Mouse (Mus musculus) right cerebral cortex, postnatal 4 days (tissue): ENCODE data around the gene Tcea3.

Experiments used
- DNase-seq: peaks from one replicate; pipeline ENCODE4 v3.0.0-alpha.2; 2022

Gene Tcea3

DNA sequence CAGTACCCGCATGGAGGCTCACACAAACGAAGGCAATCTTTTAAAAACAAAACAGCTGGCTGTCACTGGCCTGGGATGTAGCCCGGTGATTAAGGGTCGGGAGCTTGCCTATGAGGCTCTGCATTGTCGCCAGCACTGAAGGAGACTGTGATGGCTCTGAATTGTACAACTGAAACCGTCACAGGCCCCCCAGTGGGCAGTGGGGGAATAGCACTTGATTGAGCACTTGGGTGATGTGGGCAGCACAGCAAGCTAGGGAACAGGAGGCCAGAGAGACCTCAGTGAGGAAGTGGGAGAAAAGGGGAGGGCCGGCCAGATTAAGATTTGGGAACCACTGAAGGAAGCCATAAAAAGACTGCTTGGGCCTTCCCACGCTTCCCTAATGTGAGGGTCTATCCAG, 7.9 kb upstream of the Tcea3 start:
- DNase-seq: peak; percentile 79

DNA sequence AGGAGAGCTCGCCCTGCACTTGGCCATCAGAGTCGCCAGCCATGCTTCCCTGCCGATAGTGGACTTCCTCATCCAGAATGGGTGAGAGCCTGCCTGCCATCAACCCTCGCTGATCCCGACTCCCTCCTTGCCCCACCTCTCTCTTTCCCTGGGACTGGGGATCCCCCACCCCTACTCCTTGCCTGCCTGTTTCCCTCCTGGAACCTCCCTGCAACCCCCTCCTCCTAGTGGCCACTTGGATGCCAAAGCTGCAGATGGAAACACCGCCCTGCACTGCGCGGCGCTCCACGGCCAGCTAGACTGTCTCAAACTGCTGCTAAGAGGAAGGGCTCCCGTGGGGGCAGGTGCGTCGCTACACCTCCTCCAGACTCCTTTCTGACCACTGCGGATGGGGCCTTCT, 7.4 kb upstream of the Tcea3 start:
- DNase-seq: no peak

DNA sequence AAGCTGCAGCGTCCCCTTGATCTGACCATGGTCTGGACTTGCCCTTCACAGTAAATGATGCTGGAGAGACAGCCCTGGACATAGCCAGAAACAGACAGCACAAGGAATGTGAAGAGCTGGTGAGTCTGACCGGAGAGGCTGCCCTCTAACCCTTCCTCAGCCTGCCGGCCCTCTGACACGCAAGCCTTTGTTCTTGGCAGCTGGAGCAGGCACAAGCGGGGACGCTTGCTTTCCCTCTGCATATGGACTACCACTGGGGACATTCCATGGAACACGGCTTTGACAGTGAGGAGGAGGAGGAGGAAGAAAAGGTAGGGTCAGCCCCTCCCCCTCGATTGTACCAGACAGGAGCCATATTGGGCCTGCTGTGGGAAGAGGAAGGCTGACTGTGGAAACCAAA, 6.6 kb upstream of the Tcea3 start:
- no peak for DNase-seq

DNA sequence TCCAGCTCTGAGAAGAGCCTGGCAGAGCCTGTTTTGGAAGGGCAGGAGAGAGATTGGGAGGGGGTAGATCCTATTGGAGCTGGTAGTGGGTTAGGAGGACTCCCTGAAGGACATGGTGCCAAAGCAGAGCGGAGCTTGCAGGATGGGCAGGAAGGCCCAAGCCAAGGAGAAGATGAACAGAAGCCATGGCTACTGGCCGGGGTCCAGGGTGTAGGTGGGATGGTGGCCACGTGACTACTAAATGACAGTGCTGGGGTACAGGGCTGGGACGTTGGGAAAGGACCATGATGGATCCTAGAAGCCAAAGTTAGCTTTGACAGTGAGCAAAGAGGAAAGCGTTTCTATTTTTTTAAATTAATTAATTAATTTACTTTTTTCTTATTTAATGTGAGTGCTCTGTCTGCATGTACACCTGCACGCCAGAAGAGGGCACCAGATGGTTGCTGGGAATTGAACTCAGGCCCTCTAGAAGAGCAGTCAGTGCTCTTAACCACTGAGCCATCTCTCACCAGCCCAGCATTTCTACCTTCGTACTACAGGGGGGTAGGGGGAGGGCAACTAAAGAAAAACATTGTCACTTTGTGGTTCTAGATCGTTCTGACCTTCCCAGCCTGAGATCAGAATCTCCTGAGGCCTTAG, 5.3 kb upstream of the Tcea3 start:
- no peak for DNase-seq

DNA sequence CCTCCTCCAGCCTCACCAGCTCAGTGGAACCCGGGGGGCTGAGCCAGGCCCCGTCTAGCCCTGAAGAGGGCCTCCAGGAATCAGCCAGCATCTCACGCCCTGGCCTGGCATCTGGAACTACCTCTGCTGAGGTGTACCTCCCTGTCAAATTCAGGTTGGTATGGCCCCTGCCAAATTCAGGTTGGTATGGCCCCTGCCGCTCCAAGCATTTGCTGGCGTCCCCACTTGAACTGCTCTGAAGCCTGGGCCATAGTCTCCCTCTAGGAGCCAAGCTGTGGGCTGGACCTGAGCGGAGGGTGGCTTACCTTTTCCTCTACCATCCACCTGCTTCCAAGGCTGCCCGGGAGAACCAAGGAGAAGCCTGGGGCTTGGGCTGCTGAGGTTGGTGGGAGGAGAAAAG, 4.8 kb upstream of the Tcea3 start:
- no peak for DNase-seq

DNA sequence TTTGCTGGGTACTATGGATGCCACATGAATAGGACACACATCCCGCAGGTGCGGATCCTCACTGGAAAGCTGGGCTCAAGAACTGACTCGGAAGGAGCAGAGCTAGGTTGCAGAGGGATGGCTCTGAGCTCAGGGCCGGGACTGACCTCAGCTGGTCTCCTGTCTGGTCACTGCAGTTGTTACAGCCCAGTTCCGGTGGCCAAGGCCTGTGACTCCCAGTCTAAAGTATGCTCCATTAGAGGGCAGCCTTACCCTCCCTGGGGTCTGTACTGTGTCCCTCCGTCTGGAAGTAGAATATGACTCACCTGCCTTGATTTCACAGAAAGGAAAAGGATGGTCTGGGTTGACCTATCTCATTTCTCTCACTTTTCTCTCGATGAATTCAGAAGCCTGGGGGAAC, 3.3 kb upstream of the Tcea3 start:
- no peak for DNase-seq

DNA sequence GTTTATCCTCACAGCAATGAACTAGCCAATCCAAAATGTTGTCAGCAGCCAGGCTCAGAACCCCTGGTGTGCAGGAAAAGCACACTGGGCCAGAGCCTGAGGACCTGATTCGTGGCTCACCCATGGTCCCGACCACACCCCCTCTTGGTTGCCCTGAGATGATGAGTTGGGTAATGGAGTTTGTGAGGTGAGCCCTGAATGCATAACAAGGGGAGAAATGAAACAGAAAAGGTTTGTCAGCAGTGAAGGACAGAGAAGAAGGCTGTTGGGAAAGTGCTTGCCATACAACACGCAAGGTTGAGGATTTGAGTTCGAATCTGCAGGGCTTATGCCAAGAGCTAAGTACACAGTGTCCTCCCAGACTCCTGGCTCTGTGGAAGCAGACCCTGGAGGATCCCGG, 1.8 kb upstream of the Tcea3 start:
- DNase-seq: no peak

DNA sequence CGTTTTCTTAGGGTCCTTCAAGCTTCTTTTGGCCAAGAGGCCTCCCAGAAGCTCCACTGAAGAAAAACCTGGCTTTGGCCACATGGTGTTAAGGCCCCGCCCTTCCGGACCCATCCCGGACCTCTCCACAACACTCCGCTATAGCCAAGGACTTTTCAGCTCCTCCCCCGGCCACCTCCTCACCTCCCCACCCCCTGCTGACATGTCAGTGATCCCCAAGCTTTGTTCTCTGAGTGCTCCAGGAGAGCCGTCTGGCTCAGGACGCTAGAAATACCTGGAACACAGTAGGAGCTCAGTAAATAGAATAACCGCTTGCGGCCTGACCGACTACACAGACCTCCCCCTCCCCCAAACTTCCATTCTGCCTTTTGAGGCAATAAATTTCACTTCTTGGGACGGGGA, 960 bp upstream of the Tcea3 start:
- no peak for DNase-seq

DNA sequence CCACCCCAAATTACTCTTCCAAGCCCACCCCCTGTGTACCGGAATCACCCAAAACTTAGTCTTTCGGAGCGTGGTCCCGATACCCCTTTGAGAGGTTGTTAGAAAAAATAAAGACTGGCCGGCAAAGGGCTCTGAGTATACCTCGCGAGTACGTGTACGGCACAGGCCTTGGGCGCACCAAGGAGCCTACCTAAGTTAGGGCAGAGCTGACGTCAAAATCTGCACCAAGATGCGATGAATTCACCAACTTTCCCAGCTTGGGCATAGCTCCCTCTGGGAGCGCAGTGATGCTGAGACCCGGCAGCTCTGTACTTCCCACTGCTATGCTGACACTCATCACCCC, 172 bp upstream of the Tcea3 start:
- no peak for DNase-seq

DNA sequence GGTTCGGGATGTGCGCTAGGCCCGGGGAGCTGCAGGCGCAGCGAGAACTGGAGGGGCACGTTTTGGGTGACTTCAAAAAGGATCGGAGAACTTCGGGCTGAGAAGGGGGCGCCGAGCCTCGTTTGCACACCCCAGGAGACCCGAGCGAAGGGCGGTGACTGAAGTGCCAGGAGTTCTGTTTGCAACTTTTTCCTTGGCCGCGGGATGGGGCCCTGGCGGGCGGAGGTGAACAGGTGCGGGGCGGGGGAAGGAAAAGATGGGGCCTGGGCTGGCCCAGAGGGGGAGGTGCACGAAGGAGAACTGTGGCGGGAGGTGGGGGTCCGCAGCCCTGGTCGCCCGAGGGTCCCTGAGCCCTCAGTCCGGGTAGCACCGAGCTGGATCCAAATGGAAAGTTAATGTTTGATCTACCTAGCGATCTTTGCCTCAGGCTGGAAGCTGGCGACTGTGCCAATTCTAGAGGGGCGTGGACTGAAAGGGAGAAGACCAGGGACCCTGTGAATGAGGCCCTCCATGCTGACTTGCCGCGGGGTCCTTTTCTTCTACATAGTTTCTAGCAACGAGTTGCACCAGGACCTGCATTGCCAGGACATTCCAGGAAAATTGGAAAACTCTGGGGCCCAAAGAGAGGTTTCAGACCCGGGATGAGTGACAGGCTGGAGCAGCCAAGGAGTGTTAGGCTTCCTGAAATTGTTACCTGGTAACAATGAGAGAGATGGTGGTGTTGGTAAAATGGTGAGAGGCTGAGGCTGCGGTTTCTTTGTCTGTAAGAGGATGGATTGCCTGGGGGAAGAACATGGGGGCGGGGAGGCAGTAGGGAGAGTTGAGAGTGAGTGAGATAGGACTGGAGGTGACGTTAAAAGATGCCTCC, 1.2 kb downstream of the Tcea3 start:
- no peak for DNase-seq

DNA sequence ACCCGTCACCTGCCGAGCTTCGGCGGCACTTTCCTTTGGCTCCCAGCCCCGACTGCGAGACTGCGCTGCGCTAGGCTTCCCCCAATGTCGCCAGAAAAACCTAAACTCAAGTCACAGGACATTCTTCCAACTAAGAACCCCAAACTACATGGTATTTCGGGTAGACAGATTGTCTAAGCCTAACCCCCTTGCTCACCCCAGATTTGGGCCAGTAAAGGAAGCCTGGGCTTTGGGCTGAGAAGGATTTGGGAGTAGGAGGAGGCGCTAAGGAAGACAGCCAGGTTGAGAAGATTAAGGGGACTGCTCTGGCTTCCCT, 1.8 kb downstream of the Tcea3 start:
- no peak for DNase-seq

DNA sequence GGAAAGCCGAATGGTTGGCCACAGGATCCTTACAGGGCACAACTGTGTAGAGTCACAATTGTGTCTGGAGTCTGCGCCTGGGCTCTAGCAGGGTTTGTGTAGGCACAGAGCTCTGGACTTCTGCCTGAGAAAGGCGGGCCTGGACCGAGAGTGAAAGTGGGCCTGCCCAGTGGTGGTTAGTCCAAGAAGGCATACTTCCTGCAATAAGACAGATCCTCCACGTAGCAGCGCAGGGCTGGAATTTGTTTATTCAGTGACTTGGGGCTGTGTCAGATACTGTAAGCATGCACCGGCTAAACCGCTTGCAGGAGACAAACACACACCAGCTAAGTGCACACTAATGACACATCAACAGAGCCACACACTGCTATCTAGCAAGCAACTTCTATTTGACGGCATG, 2.3 kb downstream of the Tcea3 start:
- no peak for DNase-seq

DNA sequence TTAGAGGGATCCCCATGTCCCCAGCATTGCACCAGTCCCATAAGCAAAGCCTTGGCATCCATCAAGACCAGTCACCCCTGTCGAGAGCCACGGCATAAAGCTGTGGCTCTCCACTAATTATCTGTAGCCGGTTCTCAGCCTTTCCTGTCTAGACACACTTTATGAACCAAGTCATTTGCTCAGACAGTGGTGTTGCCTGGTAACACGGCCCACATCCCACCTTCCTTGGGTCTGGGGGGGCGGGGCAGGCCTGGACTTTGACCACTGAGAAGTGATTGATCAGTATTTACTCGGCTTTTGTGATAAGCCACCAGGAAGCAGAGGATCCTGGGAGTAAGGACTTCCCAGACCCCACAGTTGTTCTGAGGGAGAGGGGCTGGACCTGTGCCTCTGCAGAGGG, 8.4 kb downstream of the Tcea3 start:
- no peak for DNase-seq

DNA sequence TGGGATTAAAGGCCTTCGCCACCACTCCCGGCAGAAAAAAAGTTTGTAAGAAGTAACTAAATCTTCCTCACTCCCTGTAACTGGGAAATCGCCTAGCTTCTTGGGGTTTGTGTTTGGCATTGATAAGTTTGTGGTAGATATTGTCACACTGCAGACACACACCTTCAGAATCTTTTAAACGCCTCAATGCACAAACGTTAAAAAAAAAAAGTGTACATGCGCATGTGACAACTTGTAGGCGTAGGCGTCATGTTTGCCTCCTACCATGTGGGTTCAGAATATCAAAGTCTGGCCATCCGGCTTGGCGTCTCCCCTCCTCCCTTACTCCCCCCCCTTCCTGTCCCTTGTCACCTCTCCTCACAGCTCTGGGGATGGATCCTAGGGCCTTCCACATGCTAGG, 9.2 kb downstream of the Tcea3 start:
- no peak for DNase-seq

DNA sequence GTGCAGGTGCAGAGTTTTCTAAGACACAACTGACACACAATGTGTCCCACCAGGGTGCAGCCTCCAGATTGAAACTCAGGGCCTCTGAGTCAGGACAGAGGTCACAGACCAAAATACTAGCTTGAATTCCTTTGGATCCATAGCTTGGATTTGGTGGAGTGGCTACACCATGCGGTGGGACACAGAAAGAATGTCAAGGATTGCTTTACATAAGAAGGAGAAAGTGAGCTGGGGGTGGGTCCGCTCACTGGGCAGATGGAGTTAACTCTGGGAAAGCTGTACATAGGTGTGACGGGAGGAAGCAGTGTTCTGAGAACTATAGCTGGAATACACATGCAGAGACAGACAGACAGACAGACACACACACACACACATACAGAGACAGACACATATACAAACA, 12.4 kb downstream of the Tcea3 start:
- no peak for DNase-seq

DNA sequence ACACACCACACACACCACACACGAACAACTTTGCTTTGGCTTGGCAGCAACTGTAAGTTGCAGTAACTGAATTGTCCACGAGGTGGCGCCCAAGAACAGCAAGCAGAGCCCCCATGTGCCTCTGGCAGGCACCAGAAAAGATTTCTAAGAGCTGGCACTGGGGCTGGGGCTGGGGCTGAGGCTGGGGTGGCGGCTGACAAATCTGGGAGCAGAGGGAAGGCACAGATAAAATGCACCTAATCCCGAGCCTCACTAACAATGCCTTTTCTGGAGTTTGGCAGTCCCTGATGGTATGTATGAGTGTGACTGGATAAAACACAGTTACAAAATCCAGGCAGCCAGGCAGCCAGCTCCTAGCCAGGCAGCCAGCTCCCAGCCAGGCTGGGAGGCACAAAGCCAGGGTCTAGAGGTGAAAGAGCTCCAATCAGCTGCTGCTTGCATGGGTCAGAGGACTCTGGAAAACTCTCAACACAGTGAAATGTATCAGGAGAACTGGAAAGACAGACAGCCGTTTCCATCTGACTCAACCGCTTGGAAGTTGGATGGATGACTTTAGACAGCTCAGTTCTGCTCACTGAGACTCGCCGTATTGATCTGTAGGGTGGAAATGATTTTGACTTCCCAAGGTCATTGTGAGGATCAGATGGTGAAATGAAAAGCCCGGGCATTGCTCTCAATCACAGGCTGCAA, 13.1 kb downstream of the Tcea3 start:
- peak; percentile 95 for DNase-seq

DNA sequence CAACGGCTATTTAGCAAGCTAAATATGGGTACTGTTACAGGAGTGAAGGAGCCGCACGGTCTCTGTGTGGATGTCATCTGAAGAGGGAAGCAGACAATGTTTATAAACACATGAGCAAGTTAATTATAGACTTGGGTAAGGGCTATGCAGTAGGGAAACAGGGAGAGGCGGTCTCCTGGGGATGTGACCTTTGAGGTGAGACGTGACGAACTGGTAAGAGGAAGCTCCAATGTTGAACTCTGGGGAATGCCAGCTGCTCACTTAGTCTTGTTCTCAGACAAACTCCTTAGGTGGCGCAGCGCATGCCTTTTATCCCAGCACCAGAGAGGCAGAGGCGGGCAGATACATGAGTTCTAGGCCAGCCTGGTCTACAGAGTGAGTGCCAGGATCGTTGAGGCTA, 14.4 kb downstream of the Tcea3 start:
- no peak for DNase-seq

DNA sequence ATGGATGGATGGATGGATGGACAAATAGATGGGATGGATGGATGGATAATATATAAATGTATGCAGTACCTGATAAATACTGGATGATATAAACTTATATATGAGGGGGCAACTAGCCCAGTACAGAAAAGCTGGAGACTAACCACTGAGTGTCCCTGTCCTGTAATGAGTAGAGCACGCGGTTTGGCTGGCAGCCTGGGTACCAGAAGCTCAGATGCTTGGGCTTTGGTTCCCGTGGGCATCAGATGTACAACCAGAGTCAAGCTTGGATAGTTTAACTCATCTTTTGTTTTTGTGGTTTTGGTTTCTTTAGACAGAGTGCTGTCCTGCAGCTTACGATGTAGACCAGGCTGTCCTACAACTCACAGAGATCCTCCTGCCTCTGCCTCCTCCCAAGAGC, 16.0 kb downstream of the Tcea3 start:
- DNase-seq: no peak

DNA sequence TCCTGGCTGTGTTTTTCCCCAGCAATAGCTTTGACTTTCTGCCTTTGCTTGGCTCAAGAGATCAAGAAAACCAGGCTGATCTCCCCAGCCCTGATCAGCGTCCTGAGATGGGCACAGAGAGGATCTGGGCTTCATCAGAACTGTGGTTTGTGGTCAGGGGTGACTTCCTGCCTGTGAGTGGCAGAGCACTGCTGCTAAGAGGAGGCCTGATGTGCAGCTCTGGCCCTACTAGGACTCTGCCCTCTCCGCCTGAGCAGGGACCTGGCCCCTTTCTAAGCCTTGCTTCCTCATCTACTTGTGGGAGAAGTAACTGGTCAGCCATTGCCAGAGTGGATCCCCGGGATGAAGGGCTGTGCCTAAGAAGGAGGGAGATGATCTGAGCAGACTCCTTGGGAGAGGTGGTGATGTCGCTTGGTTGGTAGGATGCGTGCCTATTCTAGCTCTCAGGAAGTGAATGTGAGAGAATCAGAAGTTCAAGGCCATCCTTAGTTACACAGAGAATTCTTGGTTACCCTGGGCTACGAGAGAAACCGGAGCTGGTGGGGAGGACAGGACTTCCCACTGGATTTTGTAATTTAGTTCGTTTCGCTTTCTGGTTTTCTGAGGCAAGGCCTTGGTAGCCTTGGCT, 19.3 kb downstream of the Tcea3 start:
- no peak for DNase-seq

DNA sequence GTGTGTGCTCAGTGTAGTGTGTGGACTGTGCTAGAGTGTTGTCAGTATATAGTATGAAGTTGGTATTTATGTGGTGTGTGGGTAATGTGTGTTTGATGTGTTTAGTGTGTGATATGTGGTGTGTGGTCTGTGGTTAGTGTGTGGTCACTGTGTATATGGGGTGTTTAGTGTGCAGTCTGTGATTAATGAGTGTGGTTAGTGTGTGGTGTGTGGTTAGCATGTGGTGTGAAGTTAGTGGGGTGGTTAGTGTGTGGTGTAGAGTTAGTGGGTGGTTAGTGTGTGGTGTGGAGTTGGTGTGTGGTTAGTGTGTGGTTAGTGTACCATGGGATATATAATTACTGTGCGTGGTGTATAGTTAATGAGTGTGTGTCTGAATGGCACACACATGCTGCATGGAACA, 21.4 kb downstream of the Tcea3 start:
- DNase-seq: no peak

DNA sequence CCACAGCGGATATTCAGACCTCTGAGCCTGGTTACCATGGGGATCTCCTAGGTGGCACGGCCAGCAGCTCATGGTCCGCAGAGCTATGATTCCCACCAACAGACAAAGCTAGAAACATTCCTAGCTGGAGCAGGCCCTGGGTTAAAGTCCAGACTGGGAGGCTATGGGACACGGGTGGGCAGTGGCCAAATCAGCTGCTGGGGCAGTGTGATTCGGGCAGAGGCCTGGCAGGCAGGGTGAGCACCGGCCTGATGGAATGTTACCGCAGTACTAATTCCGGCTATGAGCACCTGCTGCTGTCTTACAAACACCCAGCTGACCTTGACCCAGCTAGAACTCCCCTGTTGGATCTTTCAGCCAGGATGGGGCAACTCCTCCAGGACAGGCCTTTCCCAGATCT, 23.1 kb downstream of the Tcea3 start:
- no peak for DNase-seq

DNA sequence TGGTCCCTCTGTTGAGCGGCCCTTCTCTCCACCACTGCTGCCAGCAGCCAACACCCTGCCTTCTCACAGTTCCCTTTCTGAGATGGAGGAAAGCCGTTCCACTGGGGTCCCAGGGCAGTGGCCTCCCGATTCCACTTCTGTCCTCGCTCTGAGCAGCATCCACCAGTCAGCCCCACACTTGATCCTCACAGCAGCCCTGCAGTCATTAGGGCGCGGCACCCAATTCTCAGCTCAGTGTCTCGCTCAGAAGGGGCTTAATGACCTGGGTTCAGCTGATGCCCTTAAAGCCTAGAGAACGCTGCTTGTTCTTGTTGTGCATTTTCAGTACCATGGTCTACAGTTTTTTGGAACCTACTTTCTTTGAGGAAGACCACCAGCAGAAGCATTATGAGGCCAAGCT, 33.6 kb downstream of the Tcea3 start:
- no peak for DNase-seq

DNA sequence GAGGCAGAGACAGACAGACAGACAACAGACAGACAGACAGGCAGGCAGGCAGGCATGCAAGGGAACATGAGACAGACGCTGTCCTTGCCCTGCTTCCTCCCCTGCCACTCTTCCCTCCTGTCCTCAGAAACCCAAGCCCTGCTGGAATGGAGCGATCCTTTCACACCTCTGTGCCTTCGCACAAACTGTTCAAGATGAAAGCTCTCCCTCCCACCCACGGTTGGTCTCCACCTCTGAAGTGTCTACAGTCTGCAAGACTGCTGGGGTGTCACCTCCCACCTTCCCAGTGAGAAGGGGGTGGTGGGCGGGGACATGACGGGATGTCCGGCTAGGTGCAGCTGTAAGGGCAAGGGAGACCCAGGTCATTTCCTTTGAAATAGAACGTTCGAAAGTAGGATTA, 34.1 kb downstream of the Tcea3 start:
- DNase-seq: no peak
